Mouse (Mus musculus) intestine, embryonic 14.5 days (tissue): ENCODE results near the gene Phf3. TPM values are rescaled to one million over a fixed set of nuclear protein-coding genes. Genes with fewer than 3 reads are reported as not detected.

Experiments used
- ATAC-seq: fragments of 200-750 bp; cut with Nextera tagmentation; replicated peaks from 2 replicates; pipeline ENCODE4 v1.8.0; 2017; ENCODE audit warnings: low read depth, moderate number of reproducible peaks, moderate TSS enrichment, moderate library complexity; ENCODE audit not compliant: low FRiP score, low TSS enrichment
- DNase-seq: peaks from one replicate; pipeline ENCODE4 v3.0.0-alpha.2; 2018; ENCODE audit warnings: low spot score
- H3K27ac ChIP-seq: fragments of 300-500 bp; sonication (generic); 2 replicates; pipeline ENCODE4 v1.5.1; 2014; ENCODE audit warnings: low read depth, mild to moderate bottlenecking, control low read depth
- H3K27me3 ChIP-seq: fragments of 300-500 bp; sonication (generic); replicated peaks from 2 replicates; pipeline ENCODE4 v1.6.1; 2014; ENCODE audit warnings: low read length, control low read depth; ENCODE audit not compliant: control insufficient read depth, insufficient read depth
- H3K36me3 ChIP-seq: fragments of 300-500 bp; sonication (generic); 2 replicates; pipeline ENCODE4 v1.6.1; 2014; ENCODE audit warnings: low read length, control low read depth; ENCODE audit not compliant: control insufficient read depth, insufficient read depth
- H3K4me1 ChIP-seq: fragments of 300-500 bp; sonication (generic); replicated peaks from 2 replicates; pipeline ENCODE4 v1.6.1; 2014; ENCODE audit warnings: low read length, control low read depth, mixed read lengths; ENCODE audit not compliant: control insufficient read depth, insufficient read depth
- H3K4me2 ChIP-seq: fragments of 300-500 bp; sonication (generic); 2 replicates; pipeline ENCODE4 v1.6.1; 2014; ENCODE audit warnings: low read length
- H3K4me3 ChIP-seq: fragments of 300-500 bp; sonication (generic); 2 replicates; pipeline ENCODE4 v1.5.1; 2014; ENCODE audit warnings: low read depth, low read length, control low read depth, mixed read lengths
- H3K9ac ChIP-seq: fragments of 300-500 bp; sonication (generic); 2 replicates; pipeline ENCODE4 v1.6.1; 2014; ENCODE audit warnings: mild to moderate bottlenecking, low read length
- H3K9me3 ChIP-seq: fragments of 300-500 bp; sonication (generic); 2 replicates; pipeline ENCODE4 v1.6.1; 2016; ENCODE audit warnings: low read length, control low read depth; ENCODE audit not compliant: control insufficient read depth
- WGBS: fragments of 180-500 bp; shearing (Covaris S2); extraction: QIAGEN DNeasy Blood & Tissue Kit; methylation state at CpG from one replicate; pipeline ENCODE4 v1.1.7; 2014; 5-methylcytosine and 5-hydroxymethylcytosine counted together
- polyA plus RNA-seq: library from polyadenylated mRNA; unstranded; fragments of >200 nt; fragmentation: Nextera tagmentation; extraction: Ambion mirVana; gene quantifications from 2 replicates; pipeline ENCODE4 v1.2.1, GENCODE M21; 2014

Phf3 gene
- polyA plus RNA-seq, 1 experiment from 2014 or later: 41.6 TPM

- no peak for DNase-seq
- no peak overlapping the region for H3K9ac ChIP-seq
- H3K9me3 ChIP-seq: no peaks in the 10 kb centered on the region
- H3K4me2 ChIP-seq: no peak overlapping the region
- H3K36me3 ChIP-seq: peaks cover 83% of the 10 kb centered on the region
- H3K4me3 ChIP-seq: no peak overlapping the region
- H3K27me3 ChIP-seq: no peaks in the 10 kb centered on the region
- H3K4me1 ChIP-seq: no peaks in the 10 kb centered on the region
- H3K27ac ChIP-seq: no peak overlapping the region
- ATAC-seq: no peak
- WGBS: 45% methylated on average over 10 of the region's 10 CpGs
Observed at GRCm38 (mm10) chr1:30808101-30808699, 65.5 kb downstream of the Phf3 start.

GRCm38 (mm10) chr1:30805688-30806285 lies 67.9 kb downstream of the Phf3 start:
- DNase-seq: no peak
- no peak for ATAC-seq
- Histone ChIP-seq H3K4me2 (no peak overlapping the region), H3K27ac (no peak overlapping the region), H3K9ac (no peak overlapping the region), H3K4me1 (no peaks in the 10 kb centered on the region), H3K4me3 (no peak overlapping the region), H3K27me3 (no peaks in the 10 kb centered on the region), H3K9me3 (no peaks in the 10 kb centered on the region), H3K36me3 (peaks cover 74% of the 10 kb centered on the region)
- WGBS: 55% methylated on average over 11 of the region's 11 CpGs

GRCm38 (mm10) chr1:30804919-30805318 lies 68.8 kb downstream of the Phf3 start:
- no peaks in the 10 kb centered on the region for H3K27me3 ChIP-seq
- H3K9ac ChIP-seq: no peak overlapping the region
- DNase-seq: no peak
- H3K4me1 ChIP-seq: no peaks in the 10 kb centered on the region
- no peak overlapping the region for H3K4me3 ChIP-seq
- WGBS: 93% methylated on average over 7 of the region's 7 CpGs
- H3K36me3 ChIP-seq: peaks cover 65% of the 10 kb centered on the region
- H3K27ac ChIP-seq: no peak overlapping the region
- ATAC-seq: no peak
- H3K9me3 ChIP-seq: no peaks in the 10 kb centered on the region
- H3K4me2 ChIP-seq: no peak overlapping the region

GRCm38 (mm10) chr1:30801911-30802310 lies 71.8 kb downstream of the Phf3 start:
- Histone ChIP-seq H3K9me3 (no peaks in the 10 kb centered on the region), H3K27ac (no peak overlapping the region), H3K4me3 (no peak overlapping the region), H3K36me3 (peaks cover 43% of the 10 kb centered on the region), H3K4me2 (no peak overlapping the region), H3K27me3 (no peaks in the 10 kb centered on the region), H3K4me1 (no peaks in the 10 kb centered on the region; the same call in 1 of the 2 replicates), H3K9ac (no peak overlapping the region)
- WGBS: 96% methylated on average over 8 of the region's 8 CpGs
- DNase-seq (no peak), ATAC-seq (no peak)

- 63% methylated on average over 6 of the region's 6 CpGs for WGBS
- H3K9ac ChIP-seq: no peak overlapping the region
Observed at GRCm38 (mm10) chr1:30799277-30799834, 74.4 kb downstream of the Phf3 start.

GRCm38 (mm10) chr1:30794606-30795005 lies 79.1 kb downstream of the Phf3 start:
- H3K36me3 ChIP-seq: no peaks in the 10 kb centered on the region
- ATAC-seq (no peak), DNase-seq (no peak)
- no peaks in the 10 kb centered on the region for H3K27me3 ChIP-seq
- no peak overlapping the region for H3K4me3 ChIP-seq
- no peaks in the 10 kb centered on the region for H3K9me3 ChIP-seq
- H3K4me1 ChIP-seq: no peaks in the 10 kb centered on the region; the same call in 1 of the 2 replicates
- no peak overlapping the region for H3K9ac ChIP-seq
- H3K27ac ChIP-seq: no peak overlapping the region
- H3K4me2 ChIP-seq: no peak overlapping the region
- WGBS: 84% methylated on average over 5 of the region's 5 CpGs

More at GRCm38 (mm10) chr1:30799277-30799834, 74.4 kb downstream of the Phf3 start:
- Histone ChIP-seq H3K27me3 (no peaks in the 10 kb centered on the region), H3K4me2 (no peak overlapping the region), H3K9me3 (no peaks in the 10 kb centered on the region), H3K27ac (no peak overlapping the region), H3K36me3 (peaks cover 24% of the 10 kb centered on the region), H3K4me1 (no peaks in the 10 kb centered on the region; the same call in 1 of the 2 replicates), H3K4me3 (no peak overlapping the region)
- no peak for ATAC-seq
- DNase-seq: no peak

- 68% methylated on average over 7 of the region's 7 CpGs for WGBS
- Histone ChIP-seq H3K4me2 (no peak overlapping the region), H3K4me3 (no peak overlapping the region), H3K27ac (no peak overlapping the region), H3K27me3 (no peaks in the 10 kb centered on the region), H3K9ac (no peak overlapping the region), H3K4me1 (no peaks in the 10 kb centered on the region), H3K9me3 (no peaks in the 10 kb centered on the region), H3K36me3 (no peaks in the 10 kb centered on the region)
- ATAC-seq: no peak
- no peak for DNase-seq
Observed at GRCm38 (mm10) chr1:30793357-30793883, 80.3 kb downstream of the Phf3 start.

GRCm38 (mm10) chr1:30792935-30793334 lies 80.8 kb downstream of the Phf3 start:
- no peak overlapping the region for H3K4me2 ChIP-seq
- no peaks in the 10 kb centered on the region for H3K9me3 ChIP-seq
- H3K27me3 ChIP-seq: no peaks in the 10 kb centered on the region
- no peaks in the 10 kb centered on the region for H3K4me1 ChIP-seq
- H3K36me3 ChIP-seq: no peaks in the 10 kb centered on the region
- 52% methylated on average over 5 of the region's 5 CpGs for WGBS
- ATAC-seq (no peak), DNase-seq (no peak)
- no peak overlapping the region for H3K27ac ChIP-seq
- no peak overlapping the region for H3K4me3 ChIP-seq
- H3K9ac ChIP-seq: no peak overlapping the region
